Mouse (Mus musculus) cerebellum, adult 2 months (tissue): ENCODE measurements around the gene Cyp2c23.

Source experiments
- CTCF ChIP-seq: fragments of 200-500 bp; IDR thresholded peaks from 2 replicates; pipeline ENCODE4 v1.5.1; 2011; ENCODE audit warnings: low read depth, mild to moderate bottlenecking, control low read depth, low read length, moderate library complexity, borderline replicate concordance; ENCODE audit not compliant: insufficient read depth
- POLR2A ChIP-seq: fragments of 200-500 bp; IDR thresholded peaks from 2 replicates; pipeline ENCODE4 v1.6.1; 2011; ENCODE audit warnings: low read length, control low read depth, borderline replicate concordance; ENCODE audit not compliant: insufficient read depth

- TF ChIP-seq CTCF (no peak), POLR2A (no peak)
Observed at GRCm38 (mm10) chr19:44077024-44077423, 48.0 kb upstream of the Cyp2c23 start.
